Mouse (Mus musculus) heart, embryonic 14.5 days (tissue): ENCODE data around the gene Polr2g. TPM values are rescaled to one million over a fixed set of nuclear protein-coding genes. Genes with fewer than 3 reads are reported as not detected.

Experiments
- ATAC-seq: fragments of 200-750 bp; cut with Nextera tagmentation; 2 replicates; pipeline ENCODE4 v1.8.0; 2017; ENCODE audit warnings: low read depth, moderate TSS enrichment; ENCODE audit not compliant: insufficient number of reproducible peaks, insufficient read depth, low FRiP score
- H3K27ac ChIP-seq, 2 experiments: fragments of 200-500 bp in 1 of 2; fragments of 300-500 bp in 1 of 2; sonication (generic) in 1 of 2; replicated peaks in 1 of 2; 2 replicates each; pipeline ENCODE4 v1.5.1; 2012 to 2014; ENCODE audit warnings: low read depth in 2 of 2, low read length in 2 of 2, control low read depth in 1 of 2, mild to moderate bottlenecking in 1 of 2, mixed read lengths in 1 of 2; ENCODE audit not compliant: control insufficient read depth in 1 of 2, insufficient read depth in 1 of 2
- H3K27me3 ChIP-seq: fragments of 300-500 bp; sonication (generic); 2 replicates; pipeline ENCODE4 v1.6.1; 2014; ENCODE audit warnings: mild to moderate bottlenecking, low read length, control low read depth; ENCODE audit not compliant: control insufficient read depth, insufficient read depth
- H3K36me3 ChIP-seq: fragments of 300-500 bp; sonication (generic); 2 replicates; pipeline ENCODE4 v1.6.1; 2014; ENCODE audit warnings: mild to moderate bottlenecking, control low read depth, low read length, mixed read lengths; ENCODE audit not compliant: control insufficient read depth, insufficient read depth
- H3K4me1 ChIP-seq, 2 experiments: fragments of 200-500 bp in 1 of 2; fragments of 300-500 bp in 1 of 2; sonication (generic) in 1 of 2; 2 replicates each; pipeline ENCODE4 v1.6.1; 2012 to 2014; ENCODE audit warnings: low read length in 2 of 2, control low read depth in 1 of 2, mixed read lengths in 1 of 2; ENCODE audit not compliant: control insufficient read depth in 2 of 2, insufficient read depth in 2 of 2
- H3K4me2 ChIP-seq: fragments of 300-500 bp; sonication (generic); 2 replicates; pipeline ENCODE4 v1.6.1; 2014; ENCODE audit warnings: mild to moderate bottlenecking, low read length
- H3K4me3 ChIP-seq, 2 experiments: fragments of 200-500 bp in 1 of 2; fragments of 300-500 bp in 1 of 2; sonication (generic) in 1 of 2; 2 replicates each; pipeline ENCODE4 v1.5.1; 2012 to 2014; ENCODE audit warnings: low read length in 2 of 2, mild to moderate bottlenecking in 2 of 2, control low read depth in 1 of 2, low read depth in 1 of 2, moderate library complexity in 1 of 2; ENCODE audit not compliant: control insufficient read depth in 1 of 2, insufficient read depth in 1 of 2
- H3K9ac ChIP-seq: fragments of 300-500 bp; sonication (generic); 2 replicates; pipeline ENCODE4 v1.6.1; 2014; ENCODE audit warnings: mild to moderate bottlenecking, low read length
- H3K9me3 ChIP-seq: fragments of 300-500 bp; sonication (generic); 2 replicates; pipeline ENCODE4 v1.6.1; 2016; ENCODE audit warnings: low read length, control low read depth; ENCODE audit not compliant: control insufficient read depth
- WGBS: fragments of 180-500 bp; shearing (Covaris S2); extraction: QIAGEN DNeasy Blood & Tissue Kit; methylation state at CpG from one replicate; pipeline ENCODE4 v1.1.7; 2014; 5-methylcytosine and 5-hydroxymethylcytosine counted together
- polyA plus RNA-seq: library from polyadenylated mRNA; unstranded; fragments of >200 nt; fragmentation: Nextera tagmentation; extraction: Ambion mirVana; gene quantifications from 2 replicates; pipeline ENCODE4 v1.2.1, GENCODE M21; 2014

The Polr2g gene
- polyA plus RNA-seq, 1 experiment from 2014 or later: 146 TPM

DNA sequence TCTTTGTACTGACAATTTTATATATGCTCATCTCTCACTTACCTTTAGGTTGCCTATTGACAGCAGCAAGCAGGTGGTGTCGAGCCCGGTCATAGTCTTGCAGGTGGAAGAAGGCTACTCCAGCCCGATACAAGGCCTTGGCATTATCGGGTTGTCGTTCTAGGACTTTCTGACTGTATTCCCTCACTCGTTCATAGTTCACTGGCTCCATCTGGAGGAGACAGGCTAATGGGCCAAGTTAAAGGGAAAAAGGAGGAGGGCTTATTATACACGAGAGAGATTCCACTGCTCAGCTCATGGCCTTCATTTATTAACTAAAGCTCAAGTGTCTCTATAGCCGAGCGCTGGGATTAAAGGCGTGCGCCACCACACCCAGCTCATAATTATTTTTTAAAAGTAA is 17.4 kb upstream of the Polr2g start:
- H3K9ac ChIP-seq: no peak overlapping the region
- no peaks in the 10 kb centered on the region for H3K27me3 ChIP-seq
- ATAC-seq: no peak
- no peak overlapping the region for H3K4me2 ChIP-seq
- H3K4me1 ChIP-seq: peaks cover 5 to 20% of the 10 kb centered on the region in 2 experiments
- H3K4me3 ChIP-seq: no peak overlapping the region
- H3K36me3 ChIP-seq: peaks cover 59% of the 10 kb centered on the region
- H3K9me3 ChIP-seq: no peaks in the 10 kb centered on the region
- 82% methylated on average over 11 of the region's 11 CpGs for WGBS
- H3K27ac ChIP-seq: no peak overlapping the region

DNA sequence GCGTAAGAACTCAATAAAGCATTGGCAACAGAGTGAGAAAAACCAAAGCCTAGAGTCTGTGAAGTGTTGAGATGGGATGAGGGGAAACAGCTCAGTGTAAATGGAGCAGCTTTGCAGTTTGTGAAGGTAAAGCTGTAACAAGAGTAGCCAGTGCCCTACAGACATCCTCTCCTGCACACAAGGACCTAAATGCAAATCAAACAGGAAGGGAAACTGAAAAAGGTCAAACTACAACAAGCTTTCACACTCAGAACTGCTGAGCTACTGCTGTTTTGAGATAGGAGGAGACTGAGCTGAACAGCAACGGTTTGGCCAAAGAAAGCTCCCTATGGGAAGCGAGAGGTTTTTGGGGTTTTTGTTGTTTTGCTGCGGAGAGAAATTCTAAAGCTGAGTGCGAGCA is 8.4 kb upstream of the Polr2g start:
- Histone ChIP-seq H3K4me3 (no peak overlapping the region), H3K27me3 (no peaks in the 10 kb centered on the region), H3K9ac (no peak overlapping the region), H3K36me3 (peaks cover 73% of the 10 kb centered on the region), H3K9me3 (no peaks in the 10 kb centered on the region), H3K4me1 (peaks cover 5% of the 10 kb centered on the region in 2 experiments), H3K4me2 (no peak overlapping the region), H3K27ac (no peak overlapping the region)
- no peak for ATAC-seq
- WGBS: 94% methylated on average over 5 of the region's 5 CpGs

GRCm38 (mm10) chr19:8803879-8804660 is 5.7 kb upstream of the Polr2g start:
- H3K4me1 ChIP-seq: peaks cover 5 to 8% of the 10 kb centered on the region in 2 experiments
- H3K36me3 ChIP-seq: peaks cover 48% of the 10 kb centered on the region
- ATAC-seq: no peak
- no peaks in the 10 kb centered on the region for H3K27me3 ChIP-seq
- no peak overlapping the region for H3K4me3 ChIP-seq
- WGBS: 86% methylated on average over 11 of the region's 11 CpGs
- no peaks in the 10 kb centered on the region for H3K9me3 ChIP-seq
- no peak overlapping the region for H3K4me2 ChIP-seq
- H3K27ac ChIP-seq: no peak overlapping the region
- no peak overlapping the region for H3K9ac ChIP-seq

GRCm38 (mm10) chr19:8803204-8803780 is 4.9 kb upstream of the Polr2g start:
- no peak overlapping the region for H3K9ac ChIP-seq
- 84% methylated on average over 9 of the region's 9 CpGs for WGBS
- ATAC-seq: no peak

DNA sequence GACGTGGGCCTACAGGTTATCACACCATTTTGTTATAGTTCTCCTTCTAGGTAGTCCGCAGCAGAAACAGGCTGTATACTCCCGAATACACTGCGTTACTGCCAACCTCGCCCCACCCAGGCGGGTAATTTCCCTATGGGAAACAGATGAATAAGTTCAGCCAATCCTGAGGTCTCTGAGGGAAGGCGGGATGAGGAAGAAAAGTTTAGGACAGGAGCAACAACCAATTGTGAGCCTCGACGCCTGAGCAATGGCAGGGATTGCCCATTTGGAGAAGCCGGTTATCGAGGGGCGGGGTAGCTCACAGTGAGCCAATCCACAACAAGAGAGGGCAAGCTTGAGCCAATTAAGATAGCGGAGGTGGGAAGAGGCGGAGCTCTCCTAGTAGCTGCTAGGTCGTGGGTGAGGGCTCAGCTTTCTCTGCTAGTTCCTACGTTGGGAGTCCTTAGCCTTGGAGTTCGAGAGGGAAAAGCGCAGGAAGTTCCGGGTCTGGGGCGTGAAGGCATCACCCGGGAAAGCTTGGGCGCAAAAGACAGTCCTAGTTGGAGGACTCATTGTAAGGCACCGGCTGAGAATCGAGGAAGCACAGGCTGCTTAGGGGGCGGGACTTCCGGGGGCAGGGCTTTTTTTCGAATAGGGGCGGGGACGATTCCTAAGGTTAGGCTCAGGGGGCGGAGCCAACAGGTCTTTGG is 3.9 kb upstream of the Polr2g start, which contains the start of gene Zbtb3:
TSS of gene Zbtb3 (plus strand) at position 426 of the 692 bp plus-strand sequence.
- peak within 1 kb of the TSS; percentile 46 to 97 for H3K4me3 ChIP-seq
- H3K36me3 ChIP-seq: peaks cover 31% of the 10 kb centered on the region
- under 1% methylated on average over 30 of the region's 30 CpGs for WGBS
- H3K27ac ChIP-seq: peak within 1 kb of the TSS; percentile 76 to 96
- peak within 1 kb of the TSS; percentile 68 for H3K9ac ChIP-seq
- H3K9me3 ChIP-seq: no peaks in the 10 kb centered on the region
- peak within 1 kb of the TSS; percentile 90 for H3K4me2 ChIP-seq
- peak; percentile 97 for ATAC-seq
- peaks cover 8 to 12% of the 10 kb centered on the region in 2 experiments for H3K4me1 ChIP-seq
- H3K27me3 ChIP-seq: no peaks in the 10 kb centered on the region

More at GRCm38 (mm10) chr19:8803204-8803780, 4.9 kb upstream of the Polr2g start:
- H3K9me3 ChIP-seq: no peaks in the 10 kb centered on the region
- peak overlapping the region in 1 of 2 experiments; percentile 46; a peak in 2 of 4 replicates for H3K4me3 ChIP-seq
- H3K36me3 ChIP-seq: peaks cover 40% of the 10 kb centered on the region
- H3K27ac ChIP-seq: no peak overlapping the region
- H3K27me3 ChIP-seq: no peaks in the 10 kb centered on the region
- H3K4me1 ChIP-seq: peaks cover 5 to 8% of the 10 kb centered on the region in 2 experiments
- H3K4me2 ChIP-seq: peak overlapping the region; percentile 56

GRCm38 (mm10) chr19:8798947-8799315 is 554 bp upstream of the Polr2g start:
- Histone ChIP-seq H3K9ac (peak overlapping the region; percentile 70), H3K27me3 (no peaks in the 10 kb centered on the region), H3K4me2 (peak overlapping the region; percentile 82), H3K9me3 (no peaks in the 10 kb centered on the region), H3K4me3 (peak overlapping the region in 1 of 2 experiments; percentile 51; a peak in 1 of 4 replicates), H3K27ac (no peak overlapping the region), H3K4me1 (peaks cover 8 to 12% of the 10 kb centered on the region in 2 experiments), H3K36me3 (peaks cover 30% of the 10 kb centered on the region)
- ATAC-seq: no peak

DNA sequence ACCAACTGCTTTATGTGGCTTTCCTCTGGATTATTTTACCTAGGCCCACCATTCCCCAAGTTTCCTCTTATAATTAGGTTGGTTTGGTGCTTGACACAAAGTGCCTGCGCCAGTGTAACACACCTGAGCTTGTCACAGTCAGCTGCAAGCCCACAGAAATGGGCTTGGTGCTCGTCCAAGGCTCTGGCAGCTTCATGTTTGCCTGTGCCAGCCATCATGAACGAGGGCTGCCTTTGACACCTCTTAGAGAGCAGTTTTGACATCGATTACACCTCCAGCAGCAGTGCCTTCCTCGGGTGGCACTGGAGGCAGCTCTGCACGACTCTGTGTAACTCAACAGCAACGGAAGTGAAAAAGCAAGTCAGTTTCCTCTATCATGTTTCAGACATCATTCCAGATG is 8.2 kb downstream of the Polr2g start:
- H3K4me1 ChIP-seq: 0 out of 4 replicates have a peak, but pooled peaks cover 0 to 6% of the 10 kb centered on the region in 2 experiments
- H3K36me3 ChIP-seq: peaks cover 31% of the 10 kb centered on the region
- peaks cover 4% of the 10 kb centered on the region; the same call in 1 of the 2 replicates for H3K9me3 ChIP-seq
- ATAC-seq: no peak
- H3K27ac ChIP-seq: no peak overlapping the region
- no peak overlapping the region for H3K4me2 ChIP-seq
- 74% methylated on average over 7 of the region's 7 CpGs for WGBS
- H3K27me3 ChIP-seq: no peaks in the 10 kb centered on the region
- H3K9ac ChIP-seq: no peak overlapping the region
- no peak overlapping the region for H3K4me3 ChIP-seq
